Mouse (Mus musculus) cerebellum, adult 2 months (tissue): ENCODE measurements at regions not wholly inside any gene's neighbourhood (a gene's known extent, or its start where the extent isn't known, plus 50 kb on each side); places are given as distances from the start of the nearest gene placed in this dataset.
A peak's percentile ranks its signal among the peaks of the same experiment; 100 is the strongest.

Source experiments
- DNase-seq, 2 experiments: peaks; one replicate each; pipeline ENCODE4 v3.0.0; 2021
- H3K27ac ChIP-seq: fragments of 200-500 bp; 2 replicates; pipeline ENCODE4 v1.5.1; 2012; ENCODE audit warnings: low read length, control low read depth, inconsistent platforms; ENCODE audit not compliant: insufficient read depth
- H3K27me3 ChIP-seq: fragments of 200-500 bp; 2 replicates; pipeline ENCODE4 v1.6.1; 2012; ENCODE audit warnings: inconsistent platforms, mild to moderate bottlenecking, low read length, moderate library complexity; ENCODE audit not compliant: control insufficient read depth, insufficient read depth
- H3K4me1 ChIP-seq: fragments of 200-500 bp; 2 replicates; pipeline ENCODE4 v1.6.1; 2011; ENCODE audit warnings: low read length; ENCODE audit not compliant: control insufficient read depth, insufficient read depth
- H3K4me3 ChIP-seq: fragments of 200-500 bp; replicated peaks from 2 replicates; pipeline ENCODE3; 2011; ENCODE audit warnings: mild to moderate bottlenecking, low read depth, low read length, control low read depth; ENCODE audit not compliant: insufficient read depth
- CTCF ChIP-seq: fragments of 200-500 bp; IDR thresholded peaks from 2 replicates; pipeline ENCODE4 v1.5.1; 2011; ENCODE audit warnings: low read depth, mild to moderate bottlenecking, control low read depth, low read length, moderate library complexity, borderline replicate concordance; ENCODE audit not compliant: insufficient read depth
- POLR2A ChIP-seq: fragments of 200-500 bp; IDR thresholded peaks from 2 replicates; pipeline ENCODE4 v1.6.1; 2011; ENCODE audit warnings: low read length, control low read depth, borderline replicate concordance; ENCODE audit not compliant: insufficient read depth
- WGBS: fragments of 180-500 bp; shearing (Covaris S2); methylation state at CpG from one replicate; pipeline ENCODE4 v1.1.7; 2018; 5-methylcytosine and 5-hydroxymethylcytosine counted together

DNA sequence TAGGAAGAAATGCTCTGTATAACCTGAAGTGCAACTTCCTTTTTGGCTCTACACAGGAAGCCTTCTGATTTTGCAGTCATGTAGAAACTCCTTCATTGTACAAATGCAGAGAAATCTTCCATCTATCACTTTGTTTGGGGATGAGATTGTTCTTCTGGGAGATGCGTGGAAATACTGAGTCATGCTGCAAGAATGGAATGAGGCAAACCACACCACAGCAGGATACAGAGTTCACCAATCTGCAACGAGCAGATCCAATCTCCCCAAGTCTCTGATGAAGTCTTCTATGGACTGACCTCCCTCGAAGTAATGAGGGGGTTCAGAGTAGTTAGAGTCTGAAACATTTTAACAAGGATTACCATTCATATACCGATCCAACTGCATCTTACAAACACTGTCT, 352.9 kb downstream of the 1500009L16Rik start:
- Histone ChIP-seq H3K27me3 (no peaks in the 10 kb centered on the region), H3K4me1 (no peaks in the 10 kb centered on the region), H3K27ac (no peak overlapping the region), H3K4me3 (no peak overlapping the region)
- TF ChIP-seq POLR2A = no peak
- no peak for TF ChIP-seq CTCF
- WGBS = 80% methylated on average over 4 of the region's 4 CpGs
- no peak for DNase-seq

DNA sequence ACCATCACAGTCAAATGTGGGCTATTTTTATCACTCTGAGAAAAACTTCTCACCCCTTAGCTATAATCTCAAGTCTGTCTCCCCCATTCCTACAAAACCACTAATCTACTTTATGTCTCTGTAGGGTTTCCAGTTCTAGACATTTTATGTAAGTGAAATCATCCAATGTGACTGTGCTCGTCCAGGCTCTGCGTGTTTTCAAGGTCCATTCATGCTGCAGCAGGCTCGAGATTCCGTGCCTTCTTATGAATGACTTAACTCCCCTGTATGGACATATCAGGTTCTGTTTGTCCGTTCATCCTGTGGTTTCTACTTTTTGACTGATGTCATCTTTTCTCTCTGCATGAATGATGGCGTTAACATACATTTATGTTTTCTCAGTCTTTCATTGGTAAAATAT, 357.6 kb downstream of the 1500009L16Rik start:
- 91% methylated on average over 6 of the region's 6 CpGs for WGBS
- H3K4me3 ChIP-seq = no peak overlapping the region

DNA sequence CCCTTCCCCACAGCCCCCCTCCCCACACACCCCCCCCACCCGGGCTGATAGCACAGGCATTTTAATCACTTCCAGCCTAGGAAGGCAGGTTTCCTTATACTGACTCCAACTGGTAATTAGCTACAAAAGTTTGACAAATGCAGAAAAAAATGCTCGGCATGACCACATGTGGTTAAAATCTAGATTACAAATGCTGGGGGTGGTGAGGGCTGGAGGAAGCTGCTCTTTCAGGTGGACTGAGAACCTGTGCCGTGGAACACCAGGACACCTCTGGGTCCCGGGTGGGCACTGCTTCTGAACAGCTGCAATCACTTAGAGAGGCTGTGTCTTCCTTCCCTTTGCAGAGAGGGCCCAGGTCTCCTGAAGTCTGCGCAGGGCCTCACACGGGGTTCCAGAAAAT, 358.7 kb downstream of the Nuak1 start:
- H3K4me1 ChIP-seq = peaks cover 4% of the 10 kb centered on the region; the same call in 1 of the 2 replicates
- TF ChIP-seq CTCF (no peak), POLR2A (no peak)
- DNase-seq = no peak
- 78% methylated on average over 6 of the region's 6 CpGs for WGBS
- no peak overlapping the region for H3K4me3 ChIP-seq
- no peak overlapping the region for H3K27ac ChIP-seq
- H3K27me3 ChIP-seq = no peaks in the 10 kb centered on the region

More for the DNA sequence above, 357.6 kb downstream of the 1500009L16Rik start:
- DNase-seq = no peak
- TF ChIP-seq CTCF (no peak), POLR2A (no peak)
- Histone ChIP-seq H3K4me1 (peaks cover 4% of the 10 kb centered on the region; the same call in 1 of the 2 replicates), H3K27me3 (no peaks in the 10 kb centered on the region), H3K27ac (no peak overlapping the region)

DNA sequence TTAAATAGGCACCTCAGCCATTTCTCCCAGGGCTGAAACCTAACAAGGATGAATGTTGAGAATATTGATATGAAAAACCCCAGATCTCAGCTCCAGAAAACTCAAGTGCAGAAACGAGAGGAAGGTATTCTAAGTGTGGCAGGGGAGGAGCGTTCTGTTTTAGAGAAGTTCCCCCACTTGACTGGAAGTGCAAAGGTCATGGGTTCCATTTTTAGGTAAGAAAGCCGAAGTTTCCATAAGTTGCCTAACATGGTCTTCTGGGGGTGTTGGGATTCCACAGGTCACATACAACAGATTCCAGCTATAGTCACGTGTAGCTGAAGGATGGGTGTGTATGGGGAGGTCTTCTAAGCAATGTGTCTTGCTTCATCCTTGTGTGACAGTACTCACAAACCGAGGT, 352.9 kb downstream of the Nuak1 start:
- H3K4me1 ChIP-seq = peaks cover 7% of the 10 kb centered on the region
- TF ChIP-seq CTCF (no peak), POLR2A (no peak)
- H3K27me3 ChIP-seq = no peaks in the 10 kb centered on the region
- no peak for DNase-seq
- no peak overlapping the region for H3K27ac ChIP-seq
- H3K4me3 ChIP-seq = no peak overlapping the region
- WGBS = 94% methylated on average over 5 of the region's 5 CpGs

DNA sequence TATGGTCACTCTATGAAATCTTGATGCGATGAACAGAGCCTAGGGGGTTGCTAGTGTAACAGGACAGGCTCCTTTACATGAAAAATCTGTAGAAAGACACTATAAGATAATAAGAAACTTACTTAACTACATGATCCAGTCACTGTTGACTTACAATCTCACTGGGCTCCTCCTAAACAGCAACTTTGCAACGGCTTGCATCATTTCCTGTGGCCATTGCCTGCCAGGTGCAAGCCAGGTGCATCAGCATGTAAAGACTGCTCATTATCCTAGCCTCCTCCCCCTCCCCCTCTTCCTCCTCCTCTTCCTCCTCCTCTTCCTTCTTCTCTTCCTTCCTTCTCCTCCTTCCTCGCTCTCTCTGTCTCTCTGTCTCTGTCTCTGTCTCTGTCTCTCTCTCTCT, 352.5 kb downstream of the Nuak1 start:
- H3K4me3 ChIP-seq = no peak overlapping the region
- H3K4me1 ChIP-seq = peaks cover 7% of the 10 kb centered on the region
- 98% methylated on average over 3 of the region's 3 CpGs for WGBS
- H3K27ac ChIP-seq = no peak overlapping the region
- no peaks in the 10 kb centered on the region for H3K27me3 ChIP-seq
- no peak for TF ChIP-seq CTCF
- no peak for TF ChIP-seq POLR2A
- DNase-seq = no peak

DNA sequence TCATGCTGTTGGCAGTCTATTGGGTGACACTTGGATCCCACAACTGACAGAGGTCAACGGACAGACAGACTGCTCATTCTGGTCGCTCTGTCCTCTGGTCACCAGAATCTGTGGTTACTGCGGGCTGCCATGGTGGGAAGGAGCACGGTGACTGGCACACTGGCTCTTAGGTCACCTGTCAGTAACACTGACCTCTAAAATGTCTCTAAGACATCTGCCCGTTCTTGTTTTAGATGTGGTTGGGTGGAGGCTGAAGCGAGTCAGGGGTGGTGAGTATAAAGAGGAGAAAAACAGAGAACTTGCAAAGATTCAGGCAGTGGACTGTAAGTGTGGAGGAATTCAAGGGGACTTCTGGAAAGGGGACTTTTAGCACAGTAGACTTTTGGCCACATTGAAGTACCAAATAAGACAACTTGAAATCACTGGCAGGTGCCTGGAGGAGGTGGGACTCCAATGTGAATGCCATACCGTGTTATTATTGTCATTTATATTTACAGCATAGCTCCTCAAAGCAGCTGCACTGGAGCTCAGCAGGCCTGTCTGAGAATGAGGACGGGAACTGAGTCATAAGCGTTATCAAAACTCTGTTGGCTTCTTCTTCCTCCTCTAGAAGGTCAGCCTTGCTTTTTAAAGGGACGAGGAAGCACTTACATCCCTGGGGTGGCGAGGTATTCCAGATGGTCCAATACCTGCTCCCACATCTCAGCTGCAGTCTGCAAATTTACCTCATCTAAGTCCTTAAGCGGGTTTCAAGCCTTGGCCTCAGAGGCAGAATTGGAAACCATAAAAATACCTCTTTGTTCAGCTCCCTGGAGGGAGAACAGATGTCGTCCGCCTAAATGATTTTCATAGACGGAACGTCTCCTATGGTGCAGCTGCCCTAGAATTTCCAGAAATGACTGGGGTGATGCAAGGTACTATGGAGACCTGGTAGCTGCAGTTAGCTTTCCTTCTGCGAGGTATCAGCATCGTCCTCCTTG, 351.3 kb downstream of the Nuak1 start:
- H3K27me3 ChIP-seq = no peaks in the 10 kb centered on the region
- WGBS = 48% methylated on average over 18 of the region's 18 CpGs
- peaks cover 7% of the 10 kb centered on the region for H3K4me1 ChIP-seq
- H3K4me3 ChIP-seq = no peak overlapping the region
- H3K27ac ChIP-seq = no peak overlapping the region
- TF ChIP-seq CTCF = no peak
- no peak for TF ChIP-seq POLR2A
- DNase-seq = peak; percentile 24 to 44

DNA sequence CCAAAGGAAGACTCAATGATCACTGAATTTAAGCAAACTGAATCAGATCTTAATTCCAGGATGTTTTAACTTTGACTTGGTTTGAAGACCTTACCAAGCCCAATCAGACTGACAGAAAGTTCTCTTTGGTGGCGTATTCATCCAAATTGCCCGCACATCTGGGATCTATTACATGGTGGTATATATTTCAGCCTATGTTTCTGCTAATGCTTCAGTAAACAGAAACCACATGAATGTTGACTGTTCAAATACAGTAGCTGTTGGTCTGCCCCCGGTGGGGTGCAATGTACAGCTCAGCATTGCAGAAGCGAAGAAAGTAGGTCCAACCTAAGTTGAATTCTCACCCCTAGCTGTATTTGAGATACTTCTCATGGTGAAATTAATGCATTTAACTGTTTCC, 346.5 kb downstream of the Nuak1 start:
- 99% methylated on average over 4 of the region's 4 CpGs for WGBS
- Histone ChIP-seq H3K27ac (no peak overlapping the region), H3K4me3 (no peak overlapping the region), H3K4me1 (peaks cover 3% of the 10 kb centered on the region; the same call in 1 of the 2 replicates), H3K27me3 (no peaks in the 10 kb centered on the region)
- TF ChIP-seq POLR2A (no peak), CTCF (no peak)
- no peak for DNase-seq

DNA sequence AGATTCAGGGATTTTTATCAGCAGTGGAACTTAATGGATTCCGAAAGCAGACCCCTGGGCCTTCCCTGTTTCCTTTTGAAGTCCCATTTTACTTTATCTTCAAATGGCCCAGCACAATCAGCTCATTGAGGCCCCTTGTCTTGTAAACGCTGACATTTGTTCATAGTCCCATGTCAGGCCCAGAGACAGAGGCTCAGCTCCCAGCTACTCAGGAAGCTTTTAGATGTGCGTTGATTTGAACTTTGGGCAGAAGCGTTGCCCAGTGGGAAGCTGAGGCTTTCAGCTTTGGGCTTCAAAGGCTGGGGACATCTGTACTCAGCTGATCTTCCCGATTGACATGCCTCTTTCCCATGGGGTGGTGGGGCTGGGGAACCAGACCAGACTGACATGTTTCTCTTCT, 343.2 kb downstream of the Nuak1 start:
- H3K27ac ChIP-seq = no peak overlapping the region
- no peak for DNase-seq
- no peak overlapping the region for H3K4me3 ChIP-seq
- 57% methylated on average over 5 of the region's 5 CpGs for WGBS
- no peaks in the 10 kb centered on the region for H3K4me1 ChIP-seq
- no peaks in the 10 kb centered on the region for H3K27me3 ChIP-seq
- no peak for TF ChIP-seq CTCF
- TF ChIP-seq POLR2A = no peak
